Mouse (Mus musculus) T-helper 1 cell (primary cell): ENCODE results near the gene Olfr1368.
"Not testable (repeated sequence)": the region's sequence is repeated elsewhere in the genome, so short reads cannot be mapped to it uniquely, and the experiment has no call there.

Experiments
- in situ Hi-C: fragments of 300-600 bp; cut with MboI, MseI; formaldehyde crosslinking; loops from one replicate; pipeline ENCODE4 v1.15.1; 2025; ENCODE audit warnings: high pct_unique_total_duplicates

The Olfr1368 gene

GRCm38 (mm10) chr13:21167910-21168300, 22.2 kb upstream of the Olfr1368 start:
- in situ Hi-C loops: no loop called here

- in situ Hi-C loops: no loop called here
Measured at GRCm38 (mm10) chr13:21166936-21167909, 21.6 kb upstream of the Olfr1368 start.

GRCm38 (mm10) chr13:21162591-21162990, 16.9 kb upstream of the Olfr1368 start:
- in situ Hi-C loops: no loop called here

- in situ Hi-C loops: no loop called here
Measured at GRCm38 (mm10) chr13:21161591-21161990, 15.9 kb upstream of the Olfr1368 start.

- in situ Hi-C loops: no loop called here
Measured at GRCm38 (mm10) chr13:21160657-21161590, 15.3 kb upstream of the Olfr1368 start.

GRCm38 (mm10) chr13:21160041-21160511, 14.4 kb upstream of the Olfr1368 start:
- in situ Hi-C loops: no loop called here

- in situ Hi-C loops: loop anchor here (5.0 kb wide), 1 partner anchor 857 kb away; no protein-coding TSS in a partner anchor
Measured at GRCm38 (mm10) chr13:21159475-21159819, 13.8 kb upstream of the Olfr1368 start.

GRCm38 (mm10) chr13:21158785-21159474, 13.3 kb upstream of the Olfr1368 start:
- in situ Hi-C loops: loop anchor here (5.0 kb wide), 1 partner anchor 857 kb away; no protein-coding TSS in a partner anchor

- in situ Hi-C loops: loop anchor here (5.0 kb wide), 1 partner anchor 856 kb away; no protein-coding TSS in a partner anchor
Measured at GRCm38 (mm10) chr13:21158071-21158470, 12.4 kb upstream of the Olfr1368 start.

- in situ Hi-C loops: loop anchor here (5.0 kb wide), 1 partner anchor 854 kb away; no protein-coding TSS in a partner anchor
Measured at GRCm38 (mm10) chr13:21155888-21156287, 10.2 kb upstream of the Olfr1368 start.

GRCm38 (mm10) chr13:21142421-21142820, 3.2 kb downstream of the Olfr1368 start:
- in situ Hi-C loops: no loop called here

- in situ Hi-C loops: not testable (repeated sequence)
Measured at GRCm38 (mm10) chr13:21129339-21129738, 16.3 kb downstream of the Olfr1368 start, which contains the start of gene Olfr263. Gene Olfr263 (plus strand): TSS chr13:21129639.

GRCm38 (mm10) chr13:21114121-21114520, 31.5 kb downstream of the Olfr1368 start:
- in situ Hi-C loops: loop anchor here (25.0 kb wide), 1 partner anchor 1352 kb away; no protein-coding TSS in a partner anchor

GRCm38 (mm10) chr13:21111183-21111582, 34.5 kb downstream of the Olfr1368 start, which contains the start of gene Olfr1369-ps1:
Gene Olfr1369-ps1 (plus strand): TSS chr13:21111483.
- in situ Hi-C loops: loop anchor here (25.0 kb wide), 1 partner anchor 1349 kb away; no protein-coding TSS in a partner anchor

GRCm38 (mm10) chr13:21110441-21110840, 35.2 kb downstream of the Olfr1368 start:
- in situ Hi-C loops: loop anchor here (25.0 kb wide), 1 partner anchor 1348 kb away; no protein-coding TSS in a partner anchor

- in situ Hi-C loops: loop anchor here (25.0 kb wide), 1 partner anchor 1347 kb away; no protein-coding TSS in a partner anchor
Measured at GRCm38 (mm10) chr13:21109759-21110158, 35.9 kb downstream of the Olfr1368 start.
